Mouse (Mus musculus) left cerebral cortex, adult 2 months (tissue): ENCODE data around the gene Pdlim1. TPM values are rescaled to one million over a fixed set of nuclear protein-coding genes. Genes with fewer than 3 reads are reported as not detected.

Experiments used
- DNase-seq, 2 experiments: peaks; one replicate each; pipeline ENCODE4 v3.0.0; 2021 to 2022; ENCODE audit warnings: low spot score in 2 of 2, mixed read lengths in 1 of 2; ENCODE audit errors: extremely low spot score in 1 of 2
- H3K27ac ChIP-seq: fragments of 200-600 bp; 2 replicates; pipeline ENCODE4 v1.8.1; 2022
- H3K4me3 ChIP-seq: fragments of 200-600 bp; 2 replicates; pipeline ENCODE4 v1.8.1; 2022
- CTCF ChIP-seq: fragments of 200-600 bp; IDR thresholded peaks from 2 replicates; pipeline ENCODE4 v1.8.1; 2022; ENCODE audit warnings: antibody characterized with exemption, mild to moderate bottlenecking, moderate library complexity
- intact Hi-C: fragments of 180-260 bp; cut with DNase I; formaldehyde crosslinking; loops from one replicate; pipeline ENCODE4 v1.15.1; 2025
- total RNA-seq, 2 experiments: library from RNA; stranded (reverse); gene quantifications; 2 replicates each; pipeline ENCODE4 v1.2.3; 2021

Gene Pdlim1
- total RNA-seq, 2 experiments from 2014 or later = 16.7 to 20.1 TPM

- TF ChIP-seq CTCF = no peak
- DNase-seq = no peak
- intact Hi-C loops = no loop called here
- no peak overlapping the region for H3K4me3 ChIP-seq
- H3K27ac ChIP-seq = peak overlapping the region; percentile 38
These were observed 30.8 kb upstream of the Pdlim1 start for GRCm38 (mm10) chr19:40302477-40302876.

DNA sequence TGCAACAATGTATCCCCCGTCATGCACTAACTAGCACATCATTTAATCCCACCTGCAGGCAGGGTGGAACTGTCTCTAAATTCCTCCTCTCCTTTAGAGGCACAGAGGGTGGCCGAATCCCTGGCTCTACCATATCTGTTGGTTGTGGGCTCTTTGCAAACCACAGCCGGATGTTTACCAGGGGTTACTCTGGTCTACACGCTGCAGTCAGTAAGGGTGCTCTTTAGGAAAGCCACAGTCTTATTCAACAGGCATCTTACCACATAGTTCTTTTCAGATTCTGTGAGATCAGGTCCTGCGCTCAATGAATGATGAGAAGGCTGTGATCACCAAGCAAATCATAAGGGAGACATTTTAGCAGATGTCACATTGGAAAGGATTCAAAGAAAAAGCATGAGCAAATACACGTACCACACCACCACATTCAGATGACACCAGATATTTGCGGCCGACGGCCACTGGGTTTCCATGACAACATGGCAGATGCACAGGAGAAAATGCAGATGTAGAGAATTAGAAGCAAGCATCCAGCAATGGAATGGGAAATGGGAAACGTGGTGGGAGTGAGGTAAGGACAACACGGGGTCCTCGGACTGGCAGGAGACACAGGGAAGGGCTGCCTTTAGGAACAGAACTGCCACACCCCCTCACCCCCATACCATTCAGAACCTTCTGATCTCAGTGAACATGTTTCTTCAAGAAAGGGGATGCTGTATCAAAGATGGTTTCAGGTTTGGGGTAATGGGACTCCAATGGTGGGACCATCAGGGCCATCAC is 28.5 kb upstream of the Pdlim1 start:
- intact Hi-C loops = no loop called here
- H3K27ac ChIP-seq = peak overlapping the region; percentile 97
- DNase-seq = peak in 1 of 2 experiments; percentile 54

DNA sequence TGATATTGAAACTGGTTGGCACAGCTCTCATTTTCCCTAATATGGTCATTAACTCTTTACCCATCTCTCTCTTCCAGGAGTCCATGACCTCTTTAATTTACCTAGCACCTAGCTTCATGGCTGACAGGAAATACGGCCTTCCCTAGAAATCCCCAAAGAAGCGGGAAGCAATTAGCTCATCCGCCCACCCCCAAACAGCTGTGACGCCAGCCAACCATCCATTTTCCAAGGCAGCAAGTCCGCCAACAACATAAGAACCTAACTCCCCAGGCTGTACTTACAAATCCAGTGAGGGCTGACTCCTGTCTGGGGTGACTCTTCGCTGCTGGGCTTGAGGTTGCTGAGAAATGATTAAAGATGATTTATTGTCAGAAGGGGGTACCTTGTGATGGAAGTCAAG is 27.5 kb upstream of the Pdlim1 start:
- DNase-seq = no peak
- Histone ChIP-seq H3K4me3 (no peak overlapping the region), H3K27ac (peak overlapping the region; percentile 97)
- intact Hi-C loops = no loop called here
- no peak for TF ChIP-seq CTCF

More for the DNA sequence above, 28.5 kb upstream of the Pdlim1 start:
- H3K4me3 ChIP-seq = no peak overlapping the region
- no peak for TF ChIP-seq CTCF

DNA sequence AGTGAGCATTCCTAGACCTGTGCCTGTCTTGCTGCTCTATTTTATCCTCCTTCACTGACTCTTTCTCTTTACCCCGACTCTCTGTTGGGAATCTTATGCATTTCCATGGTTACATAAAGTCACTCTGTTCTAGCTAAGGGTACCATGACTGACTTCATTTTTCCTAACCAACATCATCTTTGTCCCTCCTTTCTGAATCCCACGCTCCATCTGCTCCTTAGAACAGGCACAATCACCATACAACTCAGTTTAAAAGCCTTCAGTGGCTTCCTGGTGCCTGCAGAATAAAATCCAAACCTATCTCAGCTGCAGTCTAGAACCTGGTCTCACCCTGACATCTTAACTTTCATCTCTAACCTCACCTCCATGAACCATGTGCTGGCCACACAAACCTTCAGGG is 26.9 kb upstream of the Pdlim1 start:
- no peak overlapping the region for H3K4me3 ChIP-seq
- intact Hi-C loops = no loop called here
- no peak for TF ChIP-seq CTCF
- H3K27ac ChIP-seq = peak overlapping the region; percentile 97
- DNase-seq = no peak

DNA sequence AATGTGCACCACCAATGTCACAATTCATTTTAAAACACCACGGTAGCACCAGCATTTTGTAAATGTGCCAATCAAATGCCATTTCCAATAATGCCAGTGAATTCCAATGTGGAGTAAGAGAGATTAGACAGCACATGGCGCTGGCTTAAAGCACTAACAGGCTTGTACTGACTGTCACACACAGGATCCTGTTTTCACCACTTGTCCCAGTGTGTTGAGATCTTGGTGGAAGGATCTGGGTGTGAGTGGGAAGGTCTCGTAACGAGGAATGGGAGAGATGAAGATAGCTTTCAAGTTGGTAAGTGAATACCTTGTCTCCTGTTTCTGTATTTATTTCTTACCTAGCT is 26.1 kb upstream of the Pdlim1 start:
- no peak for TF ChIP-seq CTCF
- intact Hi-C loops = no loop called here
- Histone ChIP-seq H3K27ac (peak overlapping the region; percentile 97), H3K4me3 (no peak overlapping the region)
- no peak for DNase-seq

DNA sequence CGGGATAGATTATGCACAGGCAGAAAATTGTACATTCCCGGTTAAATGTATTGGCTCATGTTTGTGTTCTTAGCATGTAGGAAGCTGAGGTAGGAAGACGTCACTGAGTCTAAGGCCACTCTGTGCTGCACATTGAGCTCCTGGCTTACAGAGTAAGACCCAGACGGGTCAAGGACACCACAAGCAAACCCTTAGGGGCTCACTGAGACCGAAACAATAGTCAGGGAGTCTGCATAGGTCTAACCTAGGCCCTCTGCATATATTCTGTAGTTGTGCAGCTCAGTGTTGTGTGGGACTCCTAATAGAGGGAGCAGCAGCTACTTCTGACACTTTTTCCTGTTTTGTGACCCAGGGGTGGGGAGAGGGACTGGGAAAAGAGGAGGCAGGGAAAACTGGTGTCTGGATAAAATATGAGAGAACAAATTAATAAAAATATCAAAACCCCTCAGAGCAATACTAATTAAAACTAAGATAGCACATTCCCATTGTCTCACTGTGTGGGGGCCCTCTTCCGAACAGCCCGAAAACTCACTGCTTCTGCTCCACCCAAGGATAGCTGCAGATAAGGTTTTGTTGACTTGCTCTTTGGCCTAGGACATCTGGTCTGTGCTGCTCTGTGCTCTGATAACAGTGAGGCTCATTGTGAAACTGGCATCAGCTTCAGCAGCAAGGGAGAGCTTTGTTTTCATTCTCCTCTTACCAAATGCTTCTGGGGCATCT is 25.6 kb upstream of the Pdlim1 start:
- TF ChIP-seq CTCF = no peak
- peak overlapping the region; percentile 97 for H3K27ac ChIP-seq
- DNase-seq = no peak
- H3K4me3 ChIP-seq = no peak overlapping the region
- intact Hi-C loops = no loop called here

- TF ChIP-seq CTCF = no peak
- DNase-seq = no peak
- Histone ChIP-seq H3K27ac (no peak overlapping the region), H3K4me3 (no peak overlapping the region)
- intact Hi-C loops = no loop called here
These were observed 22.6 kb upstream of the Pdlim1 start for GRCm38 (mm10) chr19:40294231-40294630.

DNA sequence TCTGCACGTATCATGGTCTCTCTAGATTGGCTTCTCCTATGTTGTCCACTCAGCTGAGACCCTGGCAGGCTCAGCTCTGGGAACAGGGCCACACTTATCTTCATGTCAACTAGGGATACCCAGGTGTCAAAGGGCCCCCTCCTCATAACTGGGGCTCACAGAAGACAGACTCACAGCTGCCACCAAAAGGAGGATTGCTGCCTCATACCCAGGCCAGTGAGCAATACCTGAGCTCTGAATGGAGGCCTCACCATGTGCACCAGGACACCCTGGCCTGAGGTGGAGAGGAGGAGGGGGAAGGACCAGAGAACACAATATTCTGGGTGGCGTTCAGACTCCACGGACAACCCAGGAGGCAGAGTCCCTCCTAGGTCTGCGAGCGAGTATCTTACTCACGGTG is 22.1 kb upstream of the Pdlim1 start:
- H3K27ac ChIP-seq = no peak overlapping the region
- no peak overlapping the region for H3K4me3 ChIP-seq
- no peak for TF ChIP-seq CTCF
- no peak for DNase-seq
- intact Hi-C loops = no loop called here

DNA sequence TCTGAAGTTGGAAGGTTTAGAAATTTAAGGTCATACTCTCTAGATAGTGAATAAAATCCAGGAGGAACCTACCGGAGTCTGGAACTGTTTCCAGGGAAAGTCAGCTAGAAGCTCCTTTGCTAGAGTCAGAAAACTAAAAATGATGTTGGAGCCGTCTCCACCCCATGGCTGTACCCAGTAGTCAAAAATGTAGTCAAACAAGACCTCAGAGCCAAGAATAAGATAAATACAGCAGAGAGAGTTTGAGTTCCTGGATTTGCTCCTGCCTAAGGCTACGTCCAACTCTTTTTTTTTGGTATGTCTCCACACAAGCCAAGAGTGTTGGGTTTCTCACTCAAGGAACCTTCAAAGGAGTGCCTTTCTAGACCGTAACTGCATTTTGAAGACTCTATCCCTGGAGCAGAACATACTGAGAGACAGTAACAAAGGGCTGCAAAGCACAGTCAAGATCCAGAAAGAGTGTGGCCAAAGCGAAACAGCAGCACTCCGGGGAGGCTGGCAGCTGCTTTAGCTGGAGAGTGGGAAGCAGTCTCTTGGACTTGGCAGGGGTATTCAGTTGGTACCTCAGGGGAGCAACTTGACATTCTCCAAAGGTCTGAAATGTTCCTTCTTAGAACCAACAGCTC is 18.6 kb upstream of the Pdlim1 start:
- no peak overlapping the region for H3K4me3 ChIP-seq
- DNase-seq = no peak
- no peak for TF ChIP-seq CTCF
- intact Hi-C loops = no loop called here
- peak overlapping the region; percentile 64 for H3K27ac ChIP-seq

DNA sequence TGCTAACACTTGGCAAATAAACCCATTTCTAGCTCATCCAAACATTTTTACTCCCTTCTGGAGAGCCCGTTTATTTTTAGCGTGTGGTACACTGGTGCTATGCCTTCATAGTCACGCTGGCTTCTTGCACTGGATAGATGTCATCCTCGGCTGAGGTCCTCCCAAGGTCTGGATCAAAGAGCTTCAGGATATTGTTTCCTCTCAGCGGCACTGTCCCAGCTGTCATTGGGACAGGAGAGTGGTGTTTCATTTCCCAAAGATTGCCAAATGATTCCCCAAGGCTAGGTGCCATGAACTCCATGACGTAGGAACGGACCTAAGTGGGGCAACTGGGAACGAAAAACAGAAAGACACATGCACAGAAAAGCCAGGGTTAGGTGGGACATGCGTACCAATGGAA is 16.8 kb upstream of the Pdlim1 start:
- intact Hi-C loops = no loop called here
- no peak overlapping the region for H3K4me3 ChIP-seq
- no peak for TF ChIP-seq CTCF
- no peak for DNase-seq
- no peak overlapping the region for H3K27ac ChIP-seq

GRCm38 (mm10) chr19:40284704-40285103 is 13.1 kb upstream of the Pdlim1 start:
- Histone ChIP-seq H3K27ac (no peak overlapping the region), H3K4me3 (no peak overlapping the region)
- intact Hi-C loops = no loop called here
- DNase-seq = no peak
- TF ChIP-seq CTCF = no peak

DNA sequence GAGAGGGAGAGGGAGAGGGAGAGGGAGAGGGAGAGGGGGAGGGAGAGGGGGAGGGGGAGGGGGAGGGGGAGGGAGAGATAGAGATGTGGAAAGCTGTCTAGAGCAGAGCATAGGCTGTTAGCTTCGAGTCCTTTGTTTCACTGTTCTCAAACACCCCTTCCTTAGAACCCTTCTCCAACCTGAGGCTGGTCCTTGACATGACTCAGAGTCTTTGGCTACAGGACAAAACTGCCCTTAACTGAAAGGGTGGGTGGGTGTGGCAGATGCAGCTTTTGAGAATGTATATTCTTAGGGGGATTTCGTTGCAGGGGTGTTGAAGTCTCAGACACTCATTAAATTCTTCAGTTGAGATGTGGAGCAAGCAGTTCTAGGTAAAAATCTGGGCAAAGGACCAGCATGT is 11.8 kb upstream of the Pdlim1 start:
- intact Hi-C loops = no loop called here
- DNase-seq = no peak
- Histone ChIP-seq H3K4me3 (no peak overlapping the region), H3K27ac (no peak overlapping the region)
- no peak for TF ChIP-seq CTCF
